Mouse (Mus musculus) c-Kit-positive CD71-positive TER-119-negative erythroid progenitor cells, embryonic 14.5 days (primary cell): ENCODE data around the gene Gm43720.
"Not testable (repeated sequence)": the region's sequence is repeated elsewhere in the genome, so short reads cannot be mapped to it uniquely, and the experiment has no call there.

Experiments
- DNase-seq: peaks from one replicate; pipeline ENCODE4 v3.0.0-alpha.2; 2013; ENCODE audit warnings: low read depth

Gene Gm43720

DNA sequence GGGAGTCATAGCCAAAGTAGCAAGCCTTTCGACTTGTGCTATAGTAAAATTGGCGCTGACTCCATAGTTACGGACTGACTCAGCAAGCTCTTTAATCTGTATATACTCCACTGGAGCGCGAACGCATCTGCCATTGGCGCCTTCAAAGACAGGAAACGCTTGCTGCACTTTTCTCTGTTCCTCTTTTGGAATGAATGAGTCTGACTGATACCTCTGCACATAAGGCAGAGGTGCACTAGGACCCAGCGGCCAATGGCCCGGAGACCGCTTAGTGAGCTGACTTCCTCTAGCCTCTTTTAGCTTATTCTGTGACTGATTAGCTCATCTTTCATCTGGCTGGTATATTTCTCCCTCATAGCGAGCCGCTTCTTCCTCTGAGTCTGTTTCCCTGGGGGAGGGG lies 63.1 kb downstream of the Gm43720 start:
- DNase-seq: not testable (repeated sequence)
